Mouse (Mus musculus) spleen, postnatal 0 days (tissue): ENCODE measurements around the gene Ptprz1. TPM values are rescaled to one million over a fixed set of nuclear protein-coding genes. Genes with fewer than 3 reads are reported as not detected.

ENCODE experiments used
- polyA plus RNA-seq: library from polyadenylated mRNA; unstranded; fragments of >200 nt; fragmentation: Nextera tagmentation; extraction: Ambion mirVana; gene quantifications from 2 replicates; pipeline ENCODE4 v1.2.1, GENCODE M21; 2015

Ptprz1 gene
- polyA plus RNA-seq, result 0.10 and 0.11 TPM in 2 replicates

DNA sequence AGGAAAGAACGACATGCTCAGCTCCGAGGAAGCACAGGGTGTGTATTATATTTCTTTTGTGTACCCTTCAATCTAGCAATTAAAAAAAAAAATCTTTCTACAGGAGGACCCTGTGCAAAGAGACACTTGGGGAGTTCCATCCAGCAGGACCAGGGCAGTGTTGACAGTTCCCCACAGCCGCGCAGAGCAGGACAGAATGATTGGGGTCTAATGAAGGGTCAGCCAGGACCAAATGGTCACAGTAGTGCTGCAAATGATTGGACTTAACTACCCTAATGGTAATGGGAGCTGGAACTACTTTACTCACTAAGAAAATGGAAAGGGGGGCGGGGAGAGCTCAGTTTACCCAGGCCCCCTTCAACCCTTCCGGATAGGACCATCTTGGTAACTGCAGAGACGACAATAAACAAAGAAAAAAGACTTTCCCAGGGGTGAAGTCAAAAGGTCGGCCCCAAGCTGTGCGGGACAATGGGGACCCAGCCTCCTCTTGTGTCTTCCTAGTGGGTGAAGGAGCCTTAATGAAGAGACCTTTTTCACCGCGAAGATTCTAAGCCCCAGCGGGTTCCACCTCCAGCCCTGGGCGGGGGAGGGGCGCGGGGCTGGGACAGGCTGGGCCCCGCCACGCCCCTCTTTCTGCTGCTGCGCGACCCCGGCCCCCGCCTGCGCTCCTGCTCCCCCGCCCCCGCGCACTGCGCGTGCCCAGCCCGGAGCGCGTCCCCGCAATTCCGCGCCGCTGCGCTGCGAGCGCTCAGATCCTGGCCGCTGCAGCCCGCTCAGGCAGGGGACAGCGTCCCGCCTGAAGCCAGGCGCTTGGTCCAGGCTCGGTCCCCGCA, at the start of gene Ptprz1:
Ptprz1 (plus strand) TSS at position 722 of the 833 bp plus-strand sequence.

